Mouse (Mus musculus) E14TG2a.4 (cell line): Measurements from ENCODE around the gene Ces3a.

Experiments used
- CTCF ChIP-seq: conservative IDR thresholded peaks from 2 replicates; pipeline ENCODE4 v1.5.1; 2014; ENCODE audit warnings: low read length
- NANOG ChIP-seq: IDR thresholded peaks from 2 replicates; pipeline ENCODE4 v1.6.1; 2014; ENCODE audit warnings: borderline replicate concordance, low read length, mixed read lengths
- POU5F1 ChIP-seq: IDR thresholded peaks from 2 replicates; pipeline ENCODE4 v1.6.1; 2014; ENCODE audit warnings: low read length, borderline replicate concordance

DNA sequence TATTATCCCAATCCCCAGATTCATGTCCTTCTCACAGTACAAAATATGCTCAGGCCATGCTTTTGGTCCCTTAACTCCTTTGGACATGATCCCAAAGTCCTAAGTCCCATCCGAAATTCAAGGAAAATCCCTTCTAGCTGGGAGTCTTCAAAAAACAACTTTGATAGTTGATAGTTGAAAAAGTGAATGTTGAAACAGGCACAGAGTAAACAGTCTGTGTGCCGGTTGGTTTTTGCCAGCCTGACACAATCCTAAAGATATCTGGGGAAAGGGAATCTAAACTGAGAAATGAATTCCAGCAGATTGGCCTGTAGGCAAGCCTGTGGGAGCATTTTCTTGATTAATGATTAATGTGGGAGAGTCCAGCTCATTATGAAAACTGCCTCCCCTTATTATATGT is 38.4 kb upstream of the Ces3a start:
- TF ChIP-seq CTCF (no peak), NANOG (no peak), POU5F1 (no peak)
